ENCODE assay signal across 12 mouse cellular contexts in the genomic region with DNA sequence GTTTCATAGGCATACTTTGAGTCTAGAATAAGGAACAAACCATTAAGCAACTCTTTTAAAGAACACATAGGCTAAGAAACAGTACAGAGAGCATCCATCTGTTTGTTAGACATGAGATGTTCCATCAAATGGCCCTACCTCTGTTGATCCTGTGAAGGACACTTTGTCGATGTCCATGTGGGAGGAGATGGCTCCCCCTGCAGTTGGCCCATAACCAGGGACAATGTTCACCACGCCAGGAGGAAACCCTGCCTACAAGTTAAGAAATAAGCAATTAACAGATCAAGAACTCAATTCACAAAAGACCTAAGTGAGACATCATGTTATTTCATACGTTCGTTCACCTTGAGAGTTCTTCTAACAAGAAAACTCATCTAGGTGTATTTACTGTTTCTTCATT.
"Had no signal": no experiment of that assay in that cellular context is flagged by ENCODE, and none has a peak within 500 bp of the region (broad histone marks: within the 10 kb centered on the region; RNA-seq: fewer than 3 reads in every experiment).

No protein-coding gene starts in this region.

- H3K9ac ChIP-seq: liver, embryonic 13.5 days; liver, postnatal 0 days; lung, embryonic 15.5 days had no signal

- H3K4me2 ChIP-seq: liver, embryonic 13.5 days; lung, embryonic 15.5 days; midbrain, embryonic 11.5 days had no signal

- DNase-seq: layer of hippocampus, postnatal 36 days; liver, embryonic 13.5 days; lung, postnatal 10 days; lung, postnatal 4 days; midbrain, embryonic 14.5 days; thymus, postnatal 25 days had no signal

- H3K4me1 ChIP-seq: liver, embryonic 13.5 days; lung, embryonic 15.5 days had no signal

- H3K27ac ChIP-seq: kidney, postnatal 0 days; left cerebral cortex, adult 2 months; liver, embryonic 13.5 days; lung, embryonic 15.5 days had no signal

- H3K27me3 ChIP-seq: liver, embryonic 13.5 days; lung, embryonic 15.5 days had no signal

- H3K36me3 ChIP-seq: liver, embryonic 13.5 days; lung, embryonic 15.5 days had no signal

- ATAC-seq: intestine, embryonic 16.5 days had no signal

- H3K9me3 ChIP-seq: liver, embryonic 13.5 days; lung, embryonic 15.5 days had no signal

- H3K4me3 ChIP-seq: left cerebral cortex, adult 2 months; liver, embryonic 13.5 days; lung, embryonic 15.5 days had no signal
